Mouse (Mus musculus) liver, postnatal 0 days (tissue): ENCODE measurements around the gene Matn1. TPM values are rescaled to one million over a fixed set of nuclear protein-coding genes. Genes with fewer than 3 reads are reported as not detected.

Source experiments
- ATAC-seq: fragments of 200-750 bp; cut with Nextera tagmentation; 2 replicates; pipeline ENCODE4 v1.8.0; 2017; ENCODE audit warnings: mild to moderate bottlenecking, moderate library complexity
- DNase-seq: peaks from one replicate; pipeline ENCODE4 v3.0.0-alpha.2; 2016
- H3K27ac ChIP-seq: fragments of 300-500 bp; sonication (generic); 2 replicates; pipeline ENCODE4 v1.5.1; 2014; ENCODE audit warnings: antibody characterized with exemption, moderate library complexity, mild to moderate bottlenecking, low read depth
- H3K27me3 ChIP-seq: fragments of 300-500 bp; sonication (generic); 2 replicates; pipeline ENCODE4 v1.6.1; 2014; ENCODE audit warnings: low read length, control low read depth, mixed read lengths; ENCODE audit not compliant: insufficient read depth
- H3K36me3 ChIP-seq: fragments of 300-500 bp; sonication (generic); replicated peaks from 2 replicates; pipeline ENCODE4 v1.6.1; 2014; ENCODE audit warnings: mild to moderate bottlenecking, control low read depth, low read length, moderate library complexity, mixed read lengths; ENCODE audit not compliant: insufficient read depth
- H3K4me1 ChIP-seq: fragments of 300-500 bp; sonication (generic); 2 replicates; pipeline ENCODE4 v1.6.1; 2014; ENCODE audit warnings: antibody characterized with exemption, mild to moderate bottlenecking, control low read depth; ENCODE audit not compliant: insufficient read depth
- H3K4me2 ChIP-seq: fragments of 300-500 bp; sonication (generic); 2 replicates; pipeline ENCODE4 v1.6.1; 2014; ENCODE audit warnings: low read depth, mild to moderate bottlenecking, low read length, moderate library complexity, mixed read lengths
- H3K4me3 ChIP-seq: fragments of 300-500 bp; sonication (generic); 2 replicates; pipeline ENCODE4 v1.5.1; 2014; ENCODE audit warnings: low read depth, low read length
- H3K9ac ChIP-seq: fragments of 300-500 bp; sonication (generic); replicated peaks from 2 replicates; pipeline ENCODE4 v1.6.1; 2014; ENCODE audit warnings: mild to moderate bottlenecking, moderate library complexity
- H3K9me3 ChIP-seq: fragments of 300-500 bp; sonication (generic); 2 replicates; pipeline ENCODE4 v1.6.1; 2016; ENCODE audit warnings: mild to moderate bottlenecking, control low read depth, low read length, mixed read lengths
- CTCF ChIP-seq: sonication (generic); IDR thresholded peaks from 2 replicates; pipeline ENCODE4 v1.5.1; 2016; ENCODE audit warnings: antibody characterized with exemption, low read depth
- EP300 ChIP-seq: IDR thresholded peaks from 2 replicates; pipeline ENCODE4 v1.6.1; 2016; ENCODE audit warnings: antibody characterized with exemption, low read depth, mild to moderate bottlenecking
- WGBS: fragments of 180-500 bp; shearing (Covaris S2); extraction: QIAGEN DNeasy Blood & Tissue Kit; methylation state at CpG from one replicate; pipeline ENCODE4 v1.1.7; 2014; ENCODE audit not compliant: insufficient replicate concordance; 5-methylcytosine and 5-hydroxymethylcytosine counted together
- polyA plus RNA-seq: library from polyadenylated mRNA; unstranded; fragments of >200 nt; fragmentation: Nextera tagmentation; extraction: Ambion mirVana; gene quantifications from 2 replicates; pipeline ENCODE4 v1.2.1, GENCODE M21; 2015

The Matn1 gene
- polyA plus RNA-seq, 1 experiment from 2014 or later = not detected

DNA sequence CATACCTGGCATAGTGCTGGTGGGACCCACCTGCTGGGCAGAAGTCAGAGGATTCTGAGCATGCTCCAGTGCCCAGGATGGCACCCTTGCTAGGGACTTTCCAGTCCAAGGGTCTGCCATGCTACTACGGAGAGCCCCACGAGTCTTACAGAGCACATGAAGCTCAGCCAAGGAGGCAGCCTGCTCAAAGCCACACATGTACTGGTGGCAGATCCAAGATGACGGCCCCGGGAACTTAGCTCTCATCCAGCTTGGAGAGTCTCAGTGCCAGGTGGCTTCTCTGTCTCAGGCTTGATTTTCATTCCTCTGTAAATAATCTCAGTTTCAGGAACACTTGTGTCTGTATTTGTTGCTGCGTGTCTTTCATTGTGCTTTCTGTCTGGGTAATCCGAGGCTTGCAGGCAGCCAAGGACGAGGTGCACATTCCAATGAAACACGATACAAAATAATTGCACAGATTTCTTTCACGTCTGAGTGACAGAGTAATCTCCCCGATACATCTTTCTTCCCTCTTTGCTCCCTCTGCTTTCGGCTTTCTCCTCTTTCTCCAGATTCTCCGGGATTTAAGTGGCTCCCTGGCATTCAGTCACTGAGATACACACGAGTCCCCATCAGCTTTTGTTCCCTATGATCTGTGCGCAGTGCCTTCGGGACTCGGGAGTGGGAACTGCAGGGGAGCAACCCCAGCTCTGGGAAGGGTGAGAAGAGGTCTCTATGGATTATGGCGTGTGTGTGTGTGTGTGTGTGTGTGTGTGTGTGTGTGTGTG is 40.4 kb downstream of the Matn1 start:
- TF ChIP-seq EP300 = no peak
- TF ChIP-seq CTCF = no peak
- 68% methylated on average over 17 of the region's 17 CpGs for WGBS
- ATAC-seq = no peak

DNA sequence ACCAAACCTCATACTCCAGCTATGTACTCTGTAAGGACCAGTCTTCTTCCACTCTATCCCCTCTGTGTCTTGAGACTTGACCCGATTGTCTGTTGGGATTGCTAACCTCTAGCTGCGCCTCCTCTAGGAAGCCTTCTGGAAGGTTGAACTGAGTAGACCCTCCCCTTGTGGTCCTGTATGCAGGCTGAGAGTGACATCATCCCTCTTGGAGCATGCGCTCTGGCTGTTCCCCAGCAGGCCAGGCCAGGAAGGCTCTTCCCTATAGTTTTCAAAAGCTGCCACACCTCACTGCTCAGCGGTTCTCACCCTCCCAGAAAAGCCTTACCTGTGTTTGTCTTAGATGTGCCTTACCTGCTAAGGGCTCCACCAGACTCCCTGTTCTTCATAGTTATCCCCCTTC is 42.9 kb downstream of the Matn1 start:
- Histone ChIP-seq H3K36me3 (no peaks in the 10 kb centered on the region), H3K4me3 (no peak overlapping the region), H3K9ac (no peak overlapping the region), H3K4me1 (no peaks in the 10 kb centered on the region), H3K27ac (no peak overlapping the region), H3K27me3 (no peaks in the 10 kb centered on the region), H3K4me2 (no peak overlapping the region), H3K9me3 (no peaks in the 10 kb centered on the region)
- TF ChIP-seq CTCF (no peak), EP300 (no peak)
- WGBS = 64% methylated on average over 4 of the region's 4 CpGs
- DNase-seq (no peak), ATAC-seq (no peak)

More for the DNA sequence above, 40.4 kb downstream of the Matn1 start:
- Histone ChIP-seq H3K27me3 (no peaks in the 10 kb centered on the region), H3K9ac (no peak overlapping the region), H3K27ac (no peak overlapping the region), H3K4me1 (no peaks in the 10 kb centered on the region), H3K9me3 (no peaks in the 10 kb centered on the region), H3K4me2 (no peak overlapping the region), H3K36me3 (no peaks in the 10 kb centered on the region), H3K4me3 (no peak overlapping the region)
- DNase-seq = no peak

DNA sequence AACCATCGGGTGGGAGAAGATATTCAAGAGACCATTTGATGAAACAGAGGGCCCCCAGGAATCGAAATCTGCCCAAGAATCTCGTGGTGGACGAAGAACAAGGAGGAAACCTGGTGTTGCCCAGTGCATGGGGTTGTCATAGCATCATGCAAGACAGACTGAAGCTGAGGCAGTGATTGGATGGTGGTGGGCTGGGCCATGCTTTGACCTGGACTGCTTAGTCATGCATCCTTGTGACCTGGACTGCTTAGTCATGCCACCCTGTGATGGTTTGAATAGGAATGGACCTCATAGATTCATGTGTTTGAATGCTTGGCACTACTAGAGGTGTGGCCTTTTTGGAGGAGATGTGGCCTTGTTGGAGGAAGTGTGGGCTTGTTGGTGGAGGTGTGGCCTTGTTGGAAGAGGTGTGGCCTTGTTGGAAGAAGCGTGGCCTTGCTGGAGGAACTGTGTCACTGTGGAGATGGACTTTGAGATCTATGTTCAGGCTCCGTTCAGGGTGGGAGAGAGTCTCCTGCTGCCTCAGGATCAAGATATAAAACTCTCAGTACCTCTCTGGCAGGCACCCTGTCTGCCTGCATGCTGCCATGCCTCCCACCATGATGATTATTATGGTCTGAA is 44.1 kb downstream of the Matn1 start:
- DNase-seq = no peak
- Histone ChIP-seq H3K4me2 (no peak overlapping the region), H3K4me3 (no peak overlapping the region)

GRCm38 (mm10) chr4:130989146-130989545 is 45.0 kb downstream of the Matn1 start:
- no peaks in the 10 kb centered on the region for H3K36me3 ChIP-seq
- H3K9me3 ChIP-seq = no peaks in the 10 kb centered on the region
- H3K4me1 ChIP-seq = no peaks in the 10 kb centered on the region
- no peak for DNase-seq
- no peak overlapping the region for H3K4me2 ChIP-seq
- no peaks in the 10 kb centered on the region for H3K27me3 ChIP-seq
- no peak overlapping the region for H3K9ac ChIP-seq
- no peak for ATAC-seq
- no peak overlapping the region for H3K27ac ChIP-seq
- no peak overlapping the region for H3K4me3 ChIP-seq
- TF ChIP-seq CTCF = no peak
- TF ChIP-seq EP300 = no peak
- 75% methylated on average over 9 of the region's 9 CpGs for WGBS

More for the DNA sequence above, 44.1 kb downstream of the Matn1 start:
- H3K4me1 ChIP-seq = no peaks in the 10 kb centered on the region
- H3K27ac ChIP-seq = no peak overlapping the region
- H3K9ac ChIP-seq = no peak overlapping the region
- 47% methylated on average over 6 of the region's 6 CpGs for WGBS
- H3K36me3 ChIP-seq = no peaks in the 10 kb centered on the region
- H3K9me3 ChIP-seq = no peaks in the 10 kb centered on the region
- TF ChIP-seq CTCF = no peak
- no peak for TF ChIP-seq EP300
- no peaks in the 10 kb centered on the region for H3K27me3 ChIP-seq
- no peak for ATAC-seq

- no peak overlapping the region for H3K4me2 ChIP-seq
- no peak overlapping the region for H3K9ac ChIP-seq
- no peak for DNase-seq
- no peak for ATAC-seq
- no peaks in the 10 kb centered on the region for H3K4me1 ChIP-seq
- H3K9me3 ChIP-seq = no peaks in the 10 kb centered on the region; the same call in 1 of the 2 replicates
- no peaks in the 10 kb centered on the region for H3K27me3 ChIP-seq
- H3K4me3 ChIP-seq = no peak overlapping the region
- H3K36me3 ChIP-seq = no peaks in the 10 kb centered on the region
- no peak overlapping the region for H3K27ac ChIP-seq
- 78% methylated on average over 5 of the region's 5 CpGs for WGBS
- TF ChIP-seq EP300 = no peak
- no peak for TF ChIP-seq CTCF
Measured at GRCm38 (mm10) chr4:130990966-130991365, 46.8 kb downstream of the Matn1 start.

DNA sequence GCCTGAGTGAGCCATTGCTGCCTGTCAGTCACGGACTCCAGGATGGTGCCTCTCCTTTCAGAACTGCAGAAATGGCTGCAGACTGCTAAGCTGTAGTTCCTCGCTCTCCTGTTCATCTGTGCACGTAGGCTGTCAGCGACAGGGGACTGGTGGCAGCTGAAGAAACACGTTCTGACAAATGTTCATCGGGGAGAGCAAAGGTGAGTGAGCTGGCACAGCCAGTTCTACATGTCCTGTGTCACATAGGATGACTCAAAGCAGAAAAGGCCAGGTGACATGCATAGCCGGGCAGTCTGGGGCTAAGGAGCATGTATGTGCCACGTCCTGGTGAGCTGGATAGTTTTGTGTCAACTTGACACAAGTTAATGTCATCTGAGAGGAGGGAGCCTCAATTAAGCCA is 50.4 kb downstream of the Matn1 start:
- Histone ChIP-seq H3K36me3 (no peaks in the 10 kb centered on the region), H3K27me3 (no peaks in the 10 kb centered on the region), H3K27ac (no peak overlapping the region), H3K4me3 (no peak overlapping the region), H3K9ac (no peak overlapping the region), H3K9me3 (no peaks in the 10 kb centered on the region; the same call in 1 of the 2 replicates), H3K4me2 (no peak overlapping the region), H3K4me1 (no peaks in the 10 kb centered on the region)
- no peak for DNase-seq
- ATAC-seq = no peak
- TF ChIP-seq EP300 (no peak), CTCF (no peak)
- 75% methylated on average over 8 of the region's 8 CpGs for WGBS
